Mouse (Mus musculus) ovary, adult 10 weeks (tissue): ENCODE data around the gene Trpd52l3. TPM values are rescaled to one million over a fixed set of nuclear protein-coding genes. Genes with fewer than 3 reads are reported as not detected.

Experiments
- polyA plus RNA-seq: library from polyadenylated mRNA; stranded (reverse); fragments of 350-450 nt; fragmentation: Illumina TruSeq; extraction: RNeasy Lipid Tissue Mini Kit (QIAGEN cat#74804); gene quantifications from one replicate; pipeline ENCODE4 v1.2.3, GENCODE M21; 2014

Trpd52l3 gene
- not detected for polyA plus RNA-seq

GRCm38 (mm10) chr19:30003621-30004020, at the start of gene Trpd52l3:
Gene Trpd52l3, plus strand, starts transcription at chr19:30003790.

DNA sequence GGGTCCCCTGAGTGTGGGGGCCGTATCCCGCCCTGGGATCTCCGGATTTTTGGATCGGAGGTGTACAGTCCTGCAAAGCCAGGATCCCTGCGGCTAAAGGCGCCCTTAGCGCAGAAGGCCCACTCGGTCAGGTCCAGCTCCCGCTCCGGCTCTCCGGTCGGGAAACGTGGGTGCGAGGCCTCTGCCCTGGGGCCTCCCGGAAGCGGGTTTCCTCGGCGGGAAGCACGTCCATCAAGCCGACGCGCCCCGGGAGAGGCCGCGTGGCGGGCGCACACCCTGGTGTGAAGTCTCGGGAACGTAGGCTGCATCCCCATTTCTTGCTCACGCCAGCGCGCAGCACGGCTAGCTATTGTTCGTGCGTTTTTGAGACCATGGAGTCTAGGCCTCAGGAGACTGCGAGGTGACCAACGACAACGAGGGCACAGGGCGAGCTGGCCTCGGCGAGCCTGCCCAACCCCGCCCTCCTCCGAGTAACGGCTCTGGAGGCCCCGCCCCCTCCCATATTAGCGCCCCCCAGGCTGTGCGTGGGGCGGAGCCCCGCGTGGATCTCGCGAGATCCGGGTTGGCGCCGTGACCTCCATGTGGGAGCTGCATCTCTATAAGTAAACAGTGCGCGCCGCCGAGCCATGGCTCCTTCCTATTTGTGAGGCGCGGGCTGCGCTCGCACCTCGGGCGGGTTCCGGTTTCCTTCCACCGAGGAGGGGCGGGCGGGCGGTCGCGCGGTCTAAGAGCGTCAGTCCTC, 26.5 kb downstream of the Trpd52l3 start, which contains the start of gene Uhrf2:
Uhrf2 (plus strand) TSS at position 620 of the 742 bp plus-strand sequence.

Other genes starting within 250 kb of the Trpd52l3 start
- gene 9930021J03Rik, start 197.8 kb upstream of the Trpd52l3 start, polyA plus RNA-seq = 78.6 TPM
- gene Ranbp6, start 190.8 kb upstream of the Trpd52l3 start, polyA plus RNA-seq = 34.6 TPM
- gene Il33, start 78.7 kb upstream of the Trpd52l3 start, polyA plus RNA-seq = 19.6 TPM
- 109 TPM for gene Uhrf2, start 26.7 kb downstream of the Trpd52l3 start, polyA plus RNA-seq
- gene Gldc, start 171.6 kb downstream of the Trpd52l3 start, polyA plus RNA-seq = not detected
- 2.1 TPM for gene Mbl2, start 229.2 kb downstream of the Trpd52l3 start, polyA plus RNA-seq